Mouse (Mus musculus) liver, embryonic 11.5 days (tissue): Measurements from ENCODE around the gene Ifi206. TPM values are rescaled to one million over a fixed set of nuclear protein-coding genes. Genes with fewer than 3 reads are reported as not detected.

ENCODE experiments used
- ATAC-seq: fragments of 200-750 bp; cut with Nextera tagmentation; replicated peaks from 2 replicates; pipeline ENCODE4 v1.8.0; 2017; ENCODE audit warnings: moderate number of reproducible peaks, mild to moderate bottlenecking, moderate TSS enrichment, moderate library complexity; ENCODE audit not compliant: low FRiP score
- DNase-seq: peaks from one replicate; pipeline ENCODE4 v3.0.0-alpha.2; 2017; ENCODE audit warnings: low spot score
- H3K27ac ChIP-seq: fragments of 300-500 bp; sonication (generic); 2 replicates; pipeline ENCODE4 v1.5.1; 2014; ENCODE audit warnings: mild to moderate bottlenecking, low read depth, low read length, control low read depth
- H3K27me3 ChIP-seq: fragments of 300-500 bp; sonication (generic); replicated peaks from 2 replicates; pipeline ENCODE4 v1.6.1; 2014; ENCODE audit warnings: low read length, mixed read lengths; ENCODE audit not compliant: control insufficient read depth, insufficient read depth
- H3K36me3 ChIP-seq: fragments of 300-500 bp; sonication (generic); 2 replicates; pipeline ENCODE4 v1.6.1; 2014; ENCODE audit warnings: mild to moderate bottlenecking, low read length, moderate library complexity, mixed read lengths; ENCODE audit not compliant: control insufficient read depth, insufficient read depth
- H3K4me1 ChIP-seq: fragments of 300-500 bp; sonication (generic); replicated peaks from 2 replicates; pipeline ENCODE4 v1.6.1; 2014; ENCODE audit warnings: low read length, mixed read lengths; ENCODE audit not compliant: control insufficient read depth, insufficient read depth
- H3K4me2 ChIP-seq: fragments of 300-500 bp; sonication (generic); 2 replicates; pipeline ENCODE4 v1.6.1; 2014; ENCODE audit warnings: mild to moderate bottlenecking, control low read depth, moderate library complexity
- H3K4me3 ChIP-seq: fragments of 300-500 bp; sonication (generic); 2 replicates; pipeline ENCODE4 v1.5.1; 2014; ENCODE audit warnings: low read depth, low read length, control low read depth
- H3K9ac ChIP-seq: fragments of 300-500 bp; sonication (generic); 2 replicates; pipeline ENCODE4 v1.6.1; 2014; ENCODE audit warnings: low read depth, low read length, control low read depth
- H3K9me3 ChIP-seq: fragments of 300-500 bp; sonication (generic); 2 replicates; pipeline ENCODE4 v1.6.1; 2016; ENCODE audit warnings: low read length, inconsistent platforms, mixed read lengths; ENCODE audit not compliant: control insufficient read depth
- WGBS: fragments of 180-500 bp; shearing (Covaris S2); extraction: QIAGEN DNeasy Blood & Tissue Kit; methylation state at CpG from one replicate; pipeline ENCODE4 v1.1.7; 2014; 5-methylcytosine and 5-hydroxymethylcytosine counted together
- microRNA-seq: library from miRNA; unstranded; fragments of <30 nt; microRNA quantifications from one replicate; pipeline ENCODE4, GENCODE M21; 2017; ENCODE audit warnings: borderline number of aligned reads
- polyA plus RNA-seq: library from polyadenylated mRNA; unstranded; fragments of >200 nt; fragmentation: Nextera tagmentation; extraction: Ambion mirVana; gene quantifications from 2 replicates; pipeline ENCODE4 v1.2.1, GENCODE M21; 2014

Ifi206 gene
- polyA plus RNA-seq, 1 experiment from 2014 or later = not detected

DNA sequence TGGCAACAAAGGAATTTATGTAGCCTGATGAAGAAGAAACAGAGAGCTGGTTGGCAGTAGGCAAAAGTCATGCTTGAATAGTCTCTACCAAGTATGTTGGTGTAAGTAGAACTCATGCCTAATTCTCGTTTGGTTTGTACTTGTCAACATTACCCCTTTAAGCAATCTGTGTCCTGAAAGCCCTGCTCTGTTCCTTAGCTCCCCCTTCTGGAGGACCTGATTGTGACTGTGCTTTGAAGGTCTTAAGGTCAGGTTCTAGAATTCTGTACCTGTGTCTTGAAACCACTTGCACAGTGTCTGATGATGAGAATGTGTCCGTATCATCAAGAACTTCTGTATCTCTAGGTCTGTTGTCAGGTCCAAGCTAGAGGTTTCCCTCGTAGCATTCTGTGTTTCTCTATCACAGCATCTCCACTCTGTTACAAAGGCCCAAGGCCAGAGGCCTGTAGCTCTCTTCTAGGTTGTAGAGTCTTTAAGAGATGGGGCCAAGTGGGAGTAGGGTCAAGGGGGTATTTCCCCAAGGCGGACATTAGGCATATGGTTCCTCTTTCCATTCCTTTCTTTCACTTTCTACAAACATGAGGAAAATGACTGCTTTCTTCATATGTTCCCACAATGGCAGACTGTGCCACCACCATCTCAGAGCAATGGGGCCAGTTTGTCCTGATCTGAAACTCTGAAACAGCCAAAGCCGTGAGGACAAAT, 60.7 kb downstream of the Ifi206 start:
- Histone ChIP-seq H3K36me3 (no peaks in the 10 kb centered on the region), H3K9me3 (no peaks in the 10 kb centered on the region), H3K4me3 (no peak overlapping the region), H3K4me1 (no peaks in the 10 kb centered on the region), H3K9ac (no peak overlapping the region), H3K4me2 (no peak overlapping the region), H3K27me3 (no peaks in the 10 kb centered on the region), H3K27ac (no peak overlapping the region)
- ATAC-seq (no peak), DNase-seq (no peak)
- WGBS = 81% methylated on average over 5 of the region's 5 CpGs

DNA sequence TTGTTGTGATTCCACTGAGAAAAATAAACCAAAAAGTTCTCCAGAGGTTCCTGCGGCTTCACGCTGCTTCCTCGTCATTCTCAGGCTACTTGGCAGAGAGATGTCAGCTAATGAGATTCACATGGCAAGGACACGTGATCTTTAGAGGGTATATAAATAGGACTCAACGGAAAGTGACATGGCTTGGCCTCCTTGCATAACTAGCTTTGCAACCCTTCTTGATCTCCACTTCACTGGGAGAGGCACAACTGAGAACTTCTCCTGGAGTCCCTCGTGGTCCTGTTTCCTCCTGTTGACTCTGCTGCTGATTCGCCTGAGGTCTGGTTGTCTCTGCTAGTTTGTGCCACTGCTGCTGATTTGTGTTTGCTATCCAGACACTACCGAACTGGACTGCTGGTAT, 63.5 kb downstream of the Ifi206 start:
- ATAC-seq (no peak), DNase-seq (no peak)
- 79% methylated on average over 8 of the region's 8 CpGs for WGBS
- H3K4me3 ChIP-seq = no peak overlapping the region
- no peak overlapping the region for H3K4me2 ChIP-seq
- no peak overlapping the region for H3K9ac ChIP-seq
- H3K36me3 ChIP-seq = no peaks in the 10 kb centered on the region
- H3K9me3 ChIP-seq = no peaks in the 10 kb centered on the region
- no peak overlapping the region for H3K27ac ChIP-seq
- no peaks in the 10 kb centered on the region for H3K27me3 ChIP-seq
- no peaks in the 10 kb centered on the region for H3K4me1 ChIP-seq

DNA sequence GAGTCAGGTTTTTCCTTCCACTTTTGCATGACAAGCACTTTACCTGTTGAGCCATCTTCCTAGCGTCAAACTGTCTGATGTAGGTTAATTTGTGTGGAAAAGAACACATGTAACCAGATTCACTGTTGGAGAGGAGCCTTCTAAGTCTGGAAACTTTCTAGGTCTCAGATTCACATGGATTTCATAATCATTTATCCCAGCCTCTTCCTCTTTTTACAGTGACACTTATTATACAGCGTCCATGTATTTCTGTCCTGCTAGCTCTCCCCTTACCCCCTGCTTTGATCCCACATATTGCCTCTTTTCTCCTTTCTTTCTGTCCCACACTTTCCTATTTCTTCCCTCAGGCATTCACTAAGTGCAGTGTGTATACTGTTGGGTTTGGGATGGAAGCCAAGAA, 64.5 kb downstream of the Ifi206 start:
- Histone ChIP-seq H3K27ac (no peak overlapping the region), H3K4me2 (no peak overlapping the region), H3K9ac (no peak overlapping the region), H3K36me3 (no peaks in the 10 kb centered on the region), H3K4me1 (no peaks in the 10 kb centered on the region), H3K9me3 (no peaks in the 10 kb centered on the region), H3K4me3 (no peak overlapping the region), H3K27me3 (no peaks in the 10 kb centered on the region)
- no peak for ATAC-seq
- no peak for DNase-seq
- WGBS = 80% methylated on average over 2 of the region's 2 CpGs

DNA sequence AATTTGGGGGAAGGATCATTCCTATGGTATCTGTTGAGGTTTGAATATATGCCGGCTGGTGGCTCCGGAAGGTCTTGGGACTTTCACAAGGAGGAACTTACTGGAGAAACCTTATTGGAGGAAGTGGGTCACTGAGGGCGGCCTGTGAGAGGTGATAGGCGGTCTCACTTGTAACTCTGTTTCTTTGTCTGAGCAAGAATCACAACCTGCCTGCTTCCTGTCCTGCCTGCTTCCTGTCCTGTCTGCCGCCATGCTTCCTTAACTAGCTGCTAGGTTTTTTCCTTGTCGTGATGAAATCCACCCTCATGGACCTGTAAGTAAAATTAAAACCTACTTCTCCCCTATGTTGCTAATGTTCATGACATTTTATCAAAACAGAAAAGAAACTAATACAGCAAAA, 70.5 kb downstream of the Ifi206 start:
- Histone ChIP-seq H3K4me1 (no peaks in the 10 kb centered on the region), H3K27ac (no peak overlapping the region), H3K9me3 (no peaks in the 10 kb centered on the region), H3K27me3 (no peaks in the 10 kb centered on the region), H3K4me3 (no peak overlapping the region), H3K4me2 (no peak overlapping the region), H3K9ac (no peak overlapping the region), H3K36me3 (no peaks in the 10 kb centered on the region)
- DNase-seq (no peak), ATAC-seq (peak; percentile 66)
- WGBS = 46% methylated on average over 6 of the region's 6 CpGs

DNA sequence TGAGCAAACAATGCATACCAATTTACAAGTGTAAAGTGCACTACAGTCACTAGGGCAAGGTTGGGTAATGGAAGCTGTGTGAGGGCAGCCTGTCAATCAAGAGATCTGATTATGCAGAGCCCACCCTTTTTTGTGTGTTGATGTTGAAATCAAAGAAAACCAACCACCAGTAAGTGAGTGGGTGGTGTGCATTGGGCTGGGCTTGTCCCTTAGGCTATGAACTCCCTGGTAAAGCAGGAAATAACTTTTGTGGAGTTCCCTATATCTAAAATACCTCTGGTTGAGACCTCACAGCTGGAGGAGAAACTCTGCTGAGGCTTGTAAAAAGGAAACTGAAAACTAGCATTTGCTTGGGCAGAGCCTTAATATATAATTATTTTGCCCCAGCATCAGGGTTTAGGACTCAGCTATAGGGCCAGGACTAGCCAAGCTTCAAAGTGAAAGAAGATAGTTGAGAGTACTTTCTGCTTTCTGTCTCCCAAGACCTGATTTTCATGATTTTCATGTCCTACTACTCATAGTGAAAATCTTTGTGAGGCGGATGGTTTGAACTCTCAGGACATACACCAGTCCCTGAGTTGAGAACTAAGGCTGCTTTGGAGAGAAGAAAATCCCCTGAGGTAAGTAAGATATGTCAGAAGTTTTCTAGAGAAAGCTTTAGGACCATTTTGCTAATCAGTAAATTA, 71.8 kb downstream of the Ifi206 start:
- no peak overlapping the region for H3K4me2 ChIP-seq
- H3K27me3 ChIP-seq = no peaks in the 10 kb centered on the region
- ATAC-seq (peak; percentile 29; the same call in 1 of the 2 replicates), DNase-seq (no peak)
- H3K4me1 ChIP-seq = no peaks in the 10 kb centered on the region
- H3K9me3 ChIP-seq = no peaks in the 10 kb centered on the region
- no peak overlapping the region for H3K4me3 ChIP-seq
- no peak overlapping the region for H3K27ac ChIP-seq
- no peaks in the 10 kb centered on the region for H3K36me3 ChIP-seq
- 81% methylated on average over 1 of the region's 1 CpGs for WGBS
- no peak overlapping the region for H3K9ac ChIP-seq

DNA sequence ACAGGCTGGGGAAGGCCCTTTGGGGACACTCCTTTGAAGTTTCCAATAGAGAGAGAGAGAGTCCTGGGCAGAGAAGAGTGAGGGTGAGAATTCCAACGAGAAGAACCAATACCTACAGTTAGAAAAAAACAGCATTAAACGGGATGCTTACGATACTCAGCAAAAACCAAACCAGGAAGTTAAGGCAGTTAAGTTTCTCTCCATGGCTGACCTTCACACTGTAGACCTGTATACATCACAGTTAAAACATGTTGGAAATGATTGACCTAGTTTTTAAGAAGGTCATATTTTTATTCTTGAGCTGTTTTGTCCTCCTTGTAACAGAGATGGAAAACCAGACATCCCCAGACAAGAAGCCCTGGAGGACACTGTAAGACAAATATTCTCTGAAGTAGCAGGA, 72.3 kb downstream of the Ifi206 start:
- WGBS = 92% methylated on average over 3 of the region's 3 CpGs
- Histone ChIP-seq H3K4me2 (no peak overlapping the region), H3K9me3 (no peaks in the 10 kb centered on the region), H3K36me3 (no peaks in the 10 kb centered on the region), H3K9ac (no peak overlapping the region), H3K27ac (no peak overlapping the region), H3K27me3 (no peaks in the 10 kb centered on the region), H3K4me1 (no peaks in the 10 kb centered on the region), H3K4me3 (no peak overlapping the region)
- DNase-seq (no peak), ATAC-seq (no peak; the same call in 1 of the 2 replicates)

Small RNA genes lying within 50 kb of the gene (microRNA-seq; reads per million reads assigned to microRNA genes)
- not detected for gene Gm44481

Other genes starting within 250 kb of the Ifi206 start
- gene Olfr418, start 225.0 kb downstream of the Ifi206 start, polyA plus RNA-seq = not detected in 2 replicates
- not detected in 2 replicates for gene Mptx2, start 213.3 kb downstream of the Ifi206 start, polyA plus RNA-seq
- 15.0 and 16.5 TPM in 2 replicates for gene Ackr1, start 157.3 kb downstream of the Ifi206 start, polyA plus RNA-seq
- gene Aim2, start 140.2 kb downstream of the Ifi206 start, polyA plus RNA-seq = 1.1 and 3.2 TPM in 2 replicates
- 1.1 and 1.5 TPM in 2 replicates for gene Cadm3, start 123.3 kb downstream of the Ifi206 start, polyA plus RNA-seq
- gene Ifi214, start 44.9 kb upstream of the Ifi206 start, polyA plus RNA-seq = not detected in 2 replicates
- gene Ifi213, start 108.2 kb upstream of the Ifi206 start, polyA plus RNA-seq = not detected in 2 replicates
- gene Ifi209, start 139.9 kb upstream of the Ifi206 start, polyA plus RNA-seq = 0.08 and 0.22 TPM in 2 replicates
- gene Ifi208, start 182.6 kb upstream of the Ifi206 start, polyA plus RNA-seq = not detected in 2 replicates